Mouse (Mus musculus) cerebellum, postnatal 25 days (tissue): Measurements from ENCODE around the gene Dnajc14.
"Not testable (repeated sequence)": the region's sequence is repeated elsewhere in the genome, so short reads cannot be mapped to it uniquely, and the experiment has no call there.

ENCODE experiments used
- DNase-seq, 2 experiments: peaks; one replicate each; pipeline ENCODE4 v3.0.0; 2021; ENCODE audit warnings: mixed read lengths in 2 of 2

Dnajc14 gene

GRCm38 (mm10) chr10:128821358-128822056 lies 17.6 kb downstream of the Dnajc14 start, which contains the start of gene Ormdl2:
TSS of gene Ormdl2 (minus strand) at chr10:128821645.
- peak; percentile 99 to 100 for DNase-seq

DNA sequence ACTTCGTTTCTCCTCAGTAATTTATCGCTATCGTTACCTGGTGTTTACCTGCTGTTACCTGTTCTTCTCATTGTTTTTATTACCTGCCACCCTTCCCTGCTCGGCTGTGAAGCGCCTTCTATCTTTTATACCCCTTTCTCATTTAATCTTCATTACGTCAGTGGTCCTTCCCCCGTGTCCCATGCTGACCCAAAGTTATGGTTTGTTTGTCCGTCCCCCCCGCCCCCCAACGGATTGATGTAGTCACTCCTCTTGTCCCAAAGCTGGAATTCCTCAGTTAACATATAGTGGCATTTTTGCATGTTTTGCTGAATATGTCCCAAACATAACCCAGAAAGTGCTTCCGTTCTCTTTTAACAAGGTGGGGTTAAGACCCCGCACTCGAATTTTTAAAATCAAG lies 18.3 kb downstream of the Dnajc14 start:
- no peak for DNase-seq

GRCm38 (mm10) chr10:128823087-128823486 lies 19.2 kb downstream of the Dnajc14 start:
- DNase-seq: not testable (repeated sequence)

GRCm38 (mm10) chr10:128823821-128824220 lies 20.0 kb downstream of the Dnajc14 start:
- no peak for DNase-seq

DNA sequence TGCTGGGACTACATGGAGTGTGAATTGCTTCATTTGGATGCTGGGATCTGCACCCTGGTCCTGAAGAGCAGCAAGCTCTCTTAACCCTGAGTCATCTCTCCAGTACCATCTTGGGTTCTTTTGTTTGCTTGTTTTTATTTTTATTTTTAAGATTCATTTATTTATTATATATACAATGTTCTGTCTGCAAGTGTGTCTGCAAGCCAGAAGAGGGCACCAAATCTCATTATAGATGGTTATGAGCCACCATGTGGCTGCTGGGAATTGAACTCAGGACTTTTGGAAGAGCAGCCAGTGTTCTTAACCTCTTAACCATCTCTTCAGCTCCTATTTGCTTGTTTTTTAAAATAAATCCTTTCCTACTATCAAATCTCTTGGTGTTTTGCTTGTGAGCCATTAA lies 33.5 kb downstream of the Dnajc14 start:
- no peak for DNase-seq

GRCm38 (mm10) chr10:128839434-128839833 lies 35.6 kb downstream of the Dnajc14 start:
- DNase-seq: no peak

GRCm38 (mm10) chr10:128840612-128841011 lies 36.8 kb downstream of the Dnajc14 start:
- no peak for DNase-seq

DNA sequence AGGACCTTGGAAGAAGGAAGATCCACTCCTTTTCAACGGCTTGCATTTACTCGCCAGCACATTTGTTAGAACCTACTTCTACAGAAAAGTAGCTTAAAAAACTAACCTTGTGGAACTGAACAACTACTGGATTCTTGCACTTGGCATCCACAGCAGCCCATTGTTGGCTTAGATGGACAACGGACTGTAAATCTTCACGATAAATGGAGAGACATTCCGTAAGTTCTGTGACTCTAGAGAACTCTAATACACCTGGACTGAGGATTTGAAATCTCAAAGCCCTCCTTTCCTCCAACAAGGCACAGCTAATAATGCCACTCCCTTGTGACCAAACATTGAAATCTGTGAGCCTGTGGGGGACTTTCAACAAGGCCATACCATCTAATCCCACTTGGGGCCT lies 39.4 kb downstream of the Dnajc14 start:
- DNase-seq: no peak

DNA sequence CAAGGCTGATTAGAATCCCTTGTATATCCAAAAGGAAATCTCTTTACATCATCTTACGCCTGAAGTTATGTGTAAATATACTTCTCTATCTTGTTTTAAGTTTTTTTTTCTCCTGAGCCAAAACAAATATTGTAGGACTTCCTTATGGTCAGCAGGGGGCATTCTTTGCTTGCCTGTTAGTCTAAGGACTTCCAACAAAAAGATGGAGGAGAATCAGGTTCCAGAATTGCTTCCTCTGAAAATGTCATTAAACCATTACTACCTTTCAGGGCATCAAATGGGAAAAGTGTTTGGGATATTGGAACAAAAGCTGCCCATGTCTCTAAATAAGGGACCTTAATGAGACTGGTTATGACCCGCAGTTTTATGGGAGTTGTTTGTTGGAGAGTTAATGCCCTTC lies 41.7 kb downstream of the Dnajc14 start:
- DNase-seq: no peak

GRCm38 (mm10) chr10:128846664-128847063 lies 42.8 kb downstream of the Dnajc14 start:
- DNase-seq: no peak

- DNase-seq: no peak
Observed at GRCm38 (mm10) chr10:128848426-128848825, 44.6 kb downstream of the Dnajc14 start.

GRCm38 (mm10) chr10:128850339-128850738 lies 46.5 kb downstream of the Dnajc14 start:
- no peak for DNase-seq

DNA sequence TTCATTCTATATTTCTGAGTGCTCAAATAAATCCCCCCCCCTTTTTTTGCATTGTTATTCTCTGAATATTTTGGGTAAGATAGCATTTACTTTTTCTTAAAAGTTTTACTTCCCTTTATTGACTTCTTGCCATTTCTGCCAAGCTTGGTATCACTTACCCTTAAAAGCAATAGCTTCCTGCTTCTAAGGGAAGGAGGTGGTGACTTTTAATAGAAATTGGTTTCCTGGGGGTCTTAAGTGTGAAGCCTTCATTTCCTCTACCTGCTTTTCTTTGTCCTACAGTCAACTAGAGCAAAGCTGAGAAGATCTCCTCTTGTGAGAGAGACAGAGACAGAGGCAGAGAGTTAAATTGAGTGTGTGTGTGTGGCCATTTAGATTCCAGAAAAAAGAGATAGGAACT lies 57.3 kb downstream of the Dnajc14 start:
- DNase-seq: no peak

- no peak for DNase-seq
Observed at GRCm38 (mm10) chr10:128866042-128866441, 62.2 kb downstream of the Dnajc14 start.

- no peak for DNase-seq
Observed at GRCm38 (mm10) chr10:128866518-128866917, 62.7 kb downstream of the Dnajc14 start.
